In genomic region chr15:92580742-92581383, GRCm38 (mm10) we compare ENCODE assay signal across 13 mouse cellular contexts.
DNase-seq lines count a peak whose midpoint lies in the region; ATAC-seq and TF ChIP-seq lines count a peak whose summit lies in the region.
"Had no signal": no experiment of that assay in that cellular context is flagged by ENCODE, and none has a peak within 500 bp of the region (broad histone marks: within the 10 kb centered on the region; RNA-seq: fewer than 3 reads in every experiment).

No protein-coding gene starts in this region.

- no peaks in the 10 kb centered on the region for H3K36me3 ChIP-seq in hindbrain, embryonic 16.5 days (ENCODE audit: control insufficient read depth, insufficient read depth, low read length)
- no peaks in the 10 kb centered on the region for H3K36me3 ChIP-seq in midbrain, postnatal 0 days (ENCODE audit: insufficient read depth, low read length)
- H3K36me3 ChIP-seq: embryonic facial prominence, embryonic 13.5 days had no signal

- no peak for TF ChIP-seq CTCF in brain, embryonic 14.5 days (IDR thresholded peaks at IDR 0.05; ENCODE audit: borderline replicate concordance, extremely low read depth, insufficient read depth, insufficient read length)
- TF ChIP-seq CTCF in midbrain, postnatal 0 days (IDR thresholded peaks at IDR 0.05): 0 out of 2 replicates have a peak, but pooled peaks have one; percentile 4

- H3K4me1 ChIP-seq in hindbrain, embryonic 16.5 days (ENCODE audit: control insufficient read depth, insufficient read depth, low read depth, low read length): peaks cover 10% of the 10 kb centered on the region
- H3K4me1 ChIP-seq in midbrain, postnatal 0 days (ENCODE audit: insufficient read depth, low read length): no peaks in the 10 kb centered on the region

- H3K9ac ChIP-seq in hindbrain, embryonic 16.5 days (ENCODE audit: low read depth, low read length): no peak overlapping the region
- no peak overlapping the region for H3K9ac ChIP-seq in midbrain, postnatal 0 days (replicated peaks; ENCODE audit: low read length, poor library complexity, severe bottlenecking)
- H3K9ac ChIP-seq: embryonic facial prominence, embryonic 13.5 days had no signal

- H3K9me3 ChIP-seq in hindbrain, embryonic 16.5 days (ENCODE audit: control insufficient read depth, low read length): no peaks in the 10 kb centered on the region
- H3K9me3 ChIP-seq in midbrain, postnatal 0 days (ENCODE audit: low read length): no peaks in the 10 kb centered on the region
- H3K9me3 ChIP-seq: embryonic facial prominence, embryonic 13.5 days had no signal

- H3K27me3 ChIP-seq in hindbrain, embryonic 16.5 days (replicated peaks; ENCODE audit: control insufficient read depth, insufficient read depth, low read length): no peaks in the 10 kb centered on the region
- H3K27me3 ChIP-seq in midbrain, postnatal 0 days (ENCODE audit: insufficient read depth, low read length): no peaks in the 10 kb centered on the region
- H3K27me3 ChIP-seq: embryonic facial prominence, embryonic 13.5 days had no signal

- H3K27ac ChIP-seq in hindbrain, embryonic 16.5 days (ENCODE audit: low read depth, low read length): no peak overlapping the region
- H3K27ac ChIP-seq in midbrain, postnatal 0 days (ENCODE audit: low read depth, low read length): no peak overlapping the region
- H3K27ac ChIP-seq: embryonic facial prominence, embryonic 13.5 days had no signal

- no peak for TF ChIP-seq POLR2A in brain, embryonic 14.5 days (IDR thresholded peaks at IDR 0.05; ENCODE audit: borderline replicate concordance, extremely low read depth, insufficient read depth, insufficient read length, poor library complexity, severe bottlenecking)

- WGBS in hindbrain, embryonic 16.5 days: 41% methylated on average over 9 of the region's 9 CpGs
- 39% methylated on average over 9 of the region's 9 CpGs for WGBS in midbrain, postnatal 0 days

- peak; percentile 65; the same call in 1 of the 2 replicates for ATAC-seq in hindbrain, embryonic 16.5 days
- no peak for ATAC-seq in midbrain, postnatal 0 days (ENCODE audit: low FRiP score)
- ATAC-seq in erythroblast, adult 5-6 weeks (replicated peaks; ENCODE audit: low FRiP score, poor library complexity, severe bottlenecking): no peak

- H3K4me2 ChIP-seq in hindbrain, embryonic 16.5 days (ENCODE audit: low read length): peak overlapping the region; percentile 24; the same call in 1 of the 2 replicates
- H3K4me2 ChIP-seq in midbrain, postnatal 0 days (ENCODE audit: low read depth, low read length, poor library complexity, severe bottlenecking): no peak overlapping the region
- H3K4me2 ChIP-seq: embryonic facial prominence, embryonic 13.5 days had no signal

- peak; percentile 35 to 40 for DNase-seq in frontal cortex, adult 2 months (ENCODE audit: extremely low spot score in 1 of 2, low spot score in 1 of 2)
- no peak for DNase-seq in frontal cortex, postnatal 10 days (ENCODE audit: low spot score in 2 of 2)
- DNase-seq in brain, embryonic 14.5 days (ENCODE audit: low read depth): peak; percentile 83
- DNase-seq in midbrain, postnatal 0 days (ENCODE audit: low spot score): no peak
- no peak for DNase-seq in layer of hippocampus, postnatal 10 days (ENCODE audit: low spot score in 2 of 2)
- no peak for DNase-seq in spleen, postnatal 4 days (ENCODE audit: low spot score in 2 of 2)
- DNase-seq: cerebellum, adult 9-11 months; gastrocnemius, postnatal 14 days; lung, adult 2 months; spleen, adult 18-20 months had no signal

- H3K4me3 ChIP-seq in hindbrain, embryonic 16.5 days (ENCODE audit: low read length): no peak overlapping the region
- no peak overlapping the region for H3K4me3 ChIP-seq in midbrain, postnatal 0 days (ENCODE audit: low read depth, low read length)
- H3K4me3 ChIP-seq: embryonic facial prominence, embryonic 13.5 days had no signal

Comparison
In these comparisons a context has a peak if more than half of its experiments do, and no peak if none do; other contexts are left out.
1. DNase-seq: peak in frontal cortex, adult 2 months (2 of 2) and brain, embryonic 14.5 days (single experiment); none in frontal cortex, postnatal 10 days (0 of 2), midbrain, postnatal 0 days (single experiment), layer of hippocampus, postnatal 10 days (0 of 2) and spleen, postnatal 4 days (0 of 2).